Mouse (Mus musculus): ENCODE measurements at regions not wholly inside any gene's neighbourhood (a gene's known extent, or its start where the extent isn't known, plus 50 kb on each side); places are given as distances from the start of the nearest gene placed in this dataset.

DNA sequence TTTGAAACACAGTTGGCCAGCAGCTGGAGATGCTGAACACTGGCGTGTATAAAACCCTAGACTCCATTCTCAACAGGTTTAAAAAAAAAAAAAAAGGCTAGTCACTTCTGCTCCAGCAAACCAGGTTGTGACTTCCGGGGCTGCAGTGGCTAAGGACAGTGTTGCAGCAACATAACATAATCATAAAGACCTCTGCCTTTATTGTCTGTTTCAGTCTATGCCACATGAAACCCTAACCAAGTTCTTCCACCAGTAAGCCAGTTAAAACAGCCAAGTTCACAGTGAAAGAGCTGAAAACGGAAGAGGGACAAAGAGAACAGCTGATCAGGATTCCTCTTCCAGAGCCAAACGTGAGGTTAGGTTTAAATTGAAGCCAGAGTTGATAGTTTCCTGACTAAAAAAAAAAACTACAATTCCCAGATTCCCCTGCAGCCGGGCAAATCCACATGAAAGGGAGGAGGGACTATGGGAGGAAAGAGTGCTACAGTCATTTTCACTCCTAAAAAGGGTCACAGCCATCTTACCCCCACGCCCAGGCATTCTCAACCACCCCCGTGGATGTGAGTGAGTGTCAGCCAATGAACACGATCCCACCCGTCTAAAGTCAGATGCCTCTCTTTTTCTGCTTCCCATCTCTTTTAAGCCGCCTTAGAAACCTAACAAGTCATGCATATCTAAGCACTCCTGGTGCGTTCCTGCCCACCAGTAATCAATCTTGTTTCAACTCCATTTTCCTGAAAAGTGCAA is 69.8 kb upstream of the Serbp1 start:
- TF ChIP-seq CTCF (IDR thresholded peaks at IDR 0.05; ENCODE audit: low read depth) (no peak), EP300 (IDR thresholded peaks at IDR 0.05; ENCODE audit: low read depth) (no peak)

Data from heart, postnatal 0 days (tissue).